Mouse (Mus musculus) G1E (cell line): ENCODE measurements around the gene Cdipt.

Experiments used
- CTCF ChIP-seq: IDR thresholded peaks from 2 replicates; pipeline ENCODE4 v1.5.1; 2012; ENCODE audit warnings: low read depth, low read length, inconsistent platforms, mixed read lengths
- GATA1 ChIP-seq: IDR thresholded peaks from 2 replicates; pipeline ENCODE4 v1.6.1; 2012; ENCODE audit warnings: borderline replicate concordance, low read length, inconsistent platforms, mixed read lengths
- POLR2AphosphoS5 ChIP-seq: IDR thresholded peaks from 2 replicates; pipeline ENCODE4 v1.6.1; 2012; ENCODE audit warnings: low read depth, low read length, inconsistent platforms; ENCODE audit not compliant: insufficient replicate concordance
- TAL1 ChIP-seq: conservative IDR thresholded peaks from 2 replicates; pipeline ENCODE4 v1.6.1; 2012; ENCODE audit warnings: low read depth, low read length, inconsistent platforms, mixed read lengths

GRCm38 (mm10) chr7:126981601-126982000 is 5.9 kb downstream of the Cdipt start:
- TF ChIP-seq CTCF (no peak), POLR2AphosphoS5 (no peak), GATA1 (no peak), TAL1 (no peak)
